Mouse (Mus musculus) kidney, adult 10 weeks (tissue): ENCODE measurements around the gene Stat3. TPM values are rescaled to one million over a fixed set of nuclear protein-coding genes. Genes with fewer than 3 reads are reported as not detected.

Source experiments
- polyA plus RNA-seq: library from polyadenylated mRNA; stranded (reverse); fragments of 350-450 nt; fragmentation: Illumina TruSeq; extraction: RNeasy Lipid Tissue Mini Kit (QIAGEN cat#74804); gene quantifications from one replicate; pipeline ENCODE4 v1.2.3, GENCODE M21; 2014; ENCODE audit warnings: low read depth, low replicate concordance

Stat3 gene
- 20.1 TPM for polyA plus RNA-seq

GRCm38 (mm10) chr11:100939512-100940151 is at the start of gene Stat3:
TSS of gene Stat3 (minus strand) at chr11:100939540.

DNA sequence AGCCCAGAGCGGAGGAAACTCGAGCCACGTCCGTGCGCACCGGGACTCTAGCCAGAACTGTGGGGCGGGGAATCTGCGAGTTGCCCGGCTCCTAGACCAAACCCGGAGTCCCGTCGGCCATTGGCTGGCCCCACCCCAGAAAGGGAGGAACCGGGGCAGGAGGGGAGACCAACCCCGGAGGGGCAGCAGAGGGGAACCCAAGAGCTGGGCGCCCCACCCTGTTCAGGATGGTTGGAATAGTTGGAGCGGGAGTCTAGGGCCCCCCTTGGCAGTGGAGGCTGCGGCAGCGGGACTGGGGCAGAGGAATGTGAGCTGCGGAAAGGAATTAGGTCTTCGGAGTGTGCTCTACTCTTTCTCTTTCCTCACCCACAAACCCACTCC is 31.2 kb upstream of the Stat3 start, which contains the start of gene Cavin1:
TSS of gene Cavin1 (minus strand) at position 331 of the 381 bp plus-strand sequence.

DNA sequence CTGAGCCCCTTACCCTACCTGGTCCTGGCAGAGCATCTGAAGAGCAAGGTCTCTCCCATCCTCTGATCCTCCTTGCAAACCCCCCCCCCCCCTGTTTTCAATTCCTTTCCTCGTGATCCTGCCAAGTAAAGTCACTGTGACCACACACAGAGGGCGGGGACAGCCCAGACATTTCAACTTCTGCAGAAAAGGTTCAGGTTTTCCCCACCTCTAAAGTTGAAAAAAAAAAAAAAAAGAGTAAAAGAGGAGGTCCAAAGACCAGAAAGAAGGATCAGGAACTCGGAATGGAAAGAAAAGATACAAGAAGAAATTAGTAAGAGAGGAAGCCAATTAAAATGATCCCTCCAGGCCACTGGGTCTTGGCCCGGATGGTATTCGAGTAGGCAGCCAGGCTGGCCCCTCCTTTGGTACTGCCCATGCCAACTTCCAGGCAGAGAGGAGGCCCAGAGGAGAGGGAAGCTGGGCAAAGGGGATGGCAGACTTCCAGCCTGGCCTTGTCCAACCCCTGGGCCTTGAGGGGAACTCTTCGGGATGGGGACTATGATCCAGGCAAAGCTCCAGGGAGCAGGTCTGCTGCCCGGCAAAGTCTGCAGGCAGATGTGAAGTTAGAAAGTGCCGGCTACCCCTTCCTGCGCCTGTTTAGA is 80.3 kb downstream of the Stat3 start, which contains the start of gene Stat5a:
TSS of gene Stat5a (plus strand) at position 417 of the 644 bp plus-strand sequence.

DNA sequence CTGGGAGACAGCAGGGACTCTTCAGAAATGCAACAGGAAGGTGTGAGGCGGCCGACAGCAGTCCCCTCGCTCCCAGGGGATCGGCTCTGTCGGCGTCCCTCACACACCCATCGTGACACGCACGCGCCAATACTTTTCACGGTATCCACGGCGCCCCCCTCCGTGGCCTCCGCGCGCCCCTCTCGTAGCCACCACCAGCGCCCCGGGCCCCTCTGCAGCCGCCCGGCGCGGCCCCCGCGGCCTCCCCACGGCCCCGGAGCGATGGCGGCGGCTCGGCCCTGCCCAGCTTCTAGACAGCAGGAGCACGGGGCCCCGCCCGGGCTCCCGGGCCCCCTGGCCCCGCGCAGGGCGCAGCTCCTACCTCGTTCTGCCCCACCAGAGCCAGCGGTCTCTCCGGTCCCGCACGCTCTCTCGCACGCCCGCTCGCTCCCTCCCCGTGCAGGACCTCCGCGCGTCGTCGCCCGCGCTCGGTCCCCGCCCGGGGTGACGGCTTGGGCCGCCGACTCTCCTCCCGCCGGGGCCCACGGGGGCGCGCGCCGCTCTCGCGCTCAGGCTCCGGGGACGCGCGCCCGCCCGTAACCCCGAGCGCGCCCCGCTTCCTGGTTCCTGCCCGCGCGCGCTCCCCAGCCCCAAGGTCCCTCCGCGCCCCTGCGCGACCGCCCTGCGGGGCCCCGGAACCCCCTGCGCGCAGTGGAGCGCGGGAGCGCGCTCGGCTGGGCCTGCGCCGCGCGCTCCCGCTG is 89.1 kb downstream of the Stat3 start, which contains the start of gene Stat5b:
TSS of gene Stat5b (minus strand) at position 687 of the 740 bp plus-strand sequence.

Other genes starting within 250 kb of the Stat3 start
- not detected for gene Zfp385c, start 247.1 kb downstream of the Stat3 start, polyA plus RNA-seq
- 0.44 TPM for gene Dhx58, start 235.3 kb downstream of the Stat3 start, polyA plus RNA-seq
- 1.3 TPM for gene Kat2a, start 227.1 kb downstream of the Stat3 start, polyA plus RNA-seq
- not detected for gene Hspb9, start 225.7 kb downstream of the Stat3 start, polyA plus RNA-seq
- gene Rab5c, start 201.3 kb downstream of the Stat3 start, polyA plus RNA-seq: 63.6 TPM
- gene Kcnh4, start 179.6 kb downstream of the Stat3 start, polyA plus RNA-seq: not detected
- not detected for gene Hcrt, start 176.6 kb downstream of the Stat3 start, polyA plus RNA-seq
- gene Ghdc, start 168.6 kb downstream of the Stat3 start, polyA plus RNA-seq: 4.0 TPM
- 4.4 TPM for gene Stat5b, start 88.8 kb downstream of the Stat3 start, polyA plus RNA-seq
- 2.6 TPM for gene Stat5a, start 80.2 kb downstream of the Stat3 start, polyA plus RNA-seq
- 17.6 TPM for gene Cavin1, start 31.3 kb upstream of the Stat3 start, polyA plus RNA-seq
- 43.7 TPM for gene Atp6v0a1, start 69.9 kb upstream of the Stat3 start, polyA plus RNA-seq
- gene Naglu, start 130.5 kb upstream of the Stat3 start, polyA plus RNA-seq: 0.32 TPM
- not detected for gene Hsd17b1, start 138.9 kb upstream of the Stat3 start, polyA plus RNA-seq
- gene Coasy, start 143.0 kb upstream of the Stat3 start, polyA plus RNA-seq: 7.6 TPM
- gene Mlx, start 147.7 kb upstream of the Stat3 start, polyA plus RNA-seq: 48.5 TPM
- 3.7 TPM for gene Psmc3ip, start 155.9 kb upstream of the Stat3 start, polyA plus RNA-seq
- gene Retreg3, start 180.4 kb upstream of the Stat3 start, polyA plus RNA-seq: 37.4 TPM
- gene Tubg1, start 180.4 kb upstream of the Stat3 start, polyA plus RNA-seq: 0.36 TPM
- not detected for gene Tubg2, start 216.4 kb upstream of the Stat3 start, polyA plus RNA-seq
- gene Cntnap1, start 231.0 kb upstream of the Stat3 start, polyA plus RNA-seq: not detected
- not detected for gene Plekhh3, start 231.8 kb upstream of the Stat3 start, polyA plus RNA-seq
- gene Ccr10, start 235.9 kb upstream of the Stat3 start, polyA plus RNA-seq: not detected